Mouse (Mus musculus) liver, adult 2 months (tissue): Measurements from ENCODE around the gene Meis3. TPM values are rescaled to one million over a fixed set of nuclear protein-coding genes. Genes with fewer than 3 reads are reported as not detected.

Experiments
- DNase-seq: peaks from one replicate; pipeline ENCODE4 v3.0.0-alpha.2; 2011; ENCODE audit warnings: low read depth, low spot score; ENCODE audit errors: extremely low read depth
- H3K27ac ChIP-seq: fragments of 200-500 bp; replicated peaks from 2 replicates; pipeline ENCODE4 v1.5.1; 2012; ENCODE audit warnings: low read depth, mild to moderate bottlenecking, control low read depth, inconsistent platforms, low read length; ENCODE audit not compliant: insufficient read depth
- H3K27me3 ChIP-seq: fragments of 200-500 bp; 2 replicates; pipeline ENCODE4 v1.6.1; 2012; ENCODE audit warnings: mild to moderate bottlenecking, moderate library complexity, low read length, inconsistent platforms; ENCODE audit not compliant: control insufficient read depth, insufficient read depth
- H3K36me3 ChIP-seq: fragments of 200-500 bp; 2 replicates; pipeline ENCODE4 v1.6.1; 2012; ENCODE audit warnings: low read length, inconsistent platforms; ENCODE audit not compliant: control insufficient read depth, insufficient read depth
- H3K4me1 ChIP-seq: fragments of 200-500 bp; 2 replicates; pipeline ENCODE4 v1.6.1; 2011; ENCODE audit warnings: low read length; ENCODE audit not compliant: control insufficient read depth, insufficient read depth
- H3K4me3 ChIP-seq: fragments of 200-500 bp; 2 replicates; pipeline ENCODE4 v1.5.1; 2011; ENCODE audit warnings: low read depth, mild to moderate bottlenecking, control low read depth, low read length, moderate library complexity; ENCODE audit not compliant: insufficient read depth
- H3K79me2 ChIP-seq: fragments of 200-500 bp; 2 replicates; pipeline ENCODE4 v1.6.1; 2012; ENCODE audit warnings: inconsistent platforms, mild to moderate bottlenecking, low read length, moderate library complexity; ENCODE audit not compliant: control insufficient read depth, insufficient read depth
- H3K9ac ChIP-seq: fragments of 200-500 bp; 2 replicates; pipeline ENCODE4 v1.6.1; 2012; ENCODE audit warnings: low read depth, mild to moderate bottlenecking, control low read depth, inconsistent platforms, low read length
- CTCF ChIP-seq: fragments of 200-500 bp; IDR thresholded peaks from 2 replicates; pipeline ENCODE4 v1.5.1; 2011; ENCODE audit warnings: low read depth, low read length, control low read depth
- POLR2A ChIP-seq: fragments of 200-500 bp; IDR thresholded peaks from 2 replicates; pipeline ENCODE4 v1.6.1; 2011; ENCODE audit warnings: low read length, control low read depth; ENCODE audit not compliant: insufficient read depth; ENCODE audit errors: extremely low read depth
- WGBS: fragments of 180-500 bp; shearing (Covaris S2); methylation state at CpG from one replicate; pipeline ENCODE4 v1.1.7; 2018; 5-methylcytosine and 5-hydroxymethylcytosine counted together
- polyA plus RNA-seq: library from polyadenylated mRNA; depleted of rRNA; stranded (reverse); fragments of >200 nt; gene quantifications from 2 replicates; pipeline ENCODE4 v1.2.3, GENCODE M21; 2012
- total RNA-seq: library from RNA; depleted of rRNA; stranded (reverse); fragments of >200 nt; gene quantifications from 2 replicates; pipeline ENCODE4 v1.2.3, GENCODE M21; 2014

The Meis3 gene
- total and polyA plus RNA-seq, 2 experiments = 0.46 to 2.0 TPM

GRCm38 (mm10) chr7:16162036-16162435 lies 12.9 kb upstream of the Meis3 start:
- Histone ChIP-seq H3K4me1 (no peaks in the 10 kb centered on the region), H3K9ac (no peak overlapping the region), H3K27me3 (peaks cover 5% of the 10 kb centered on the region), H3K4me3 (no peak overlapping the region), H3K36me3 (no peaks in the 10 kb centered on the region), H3K79me2 (no peaks in the 10 kb centered on the region), H3K27ac (no peak overlapping the region)
- no peak for DNase-seq
- WGBS = 79% methylated on average over 7 of the region's 7 CpGs
- no peak for TF ChIP-seq POLR2A
- no peak for TF ChIP-seq CTCF

GRCm38 (mm10) chr7:16172141-16172581 lies 2.7 kb upstream of the Meis3 start:
- 41% methylated on average over 1 of the region's 1 CpGs for WGBS
- no peak for DNase-seq
- Histone ChIP-seq H3K4me3 (no peak overlapping the region), H3K27ac (no peak overlapping the region), H3K9ac (no peak overlapping the region), H3K27me3 (peaks cover 10% of the 10 kb centered on the region), H3K79me2 (no peaks in the 10 kb centered on the region), H3K4me1 (no peaks in the 10 kb centered on the region), H3K36me3 (no peaks in the 10 kb centered on the region)
- TF ChIP-seq POLR2A = no peak
- TF ChIP-seq CTCF = no peak

- H3K27ac ChIP-seq = no peak overlapping the region
- H3K27me3 ChIP-seq = peaks cover 10% of the 10 kb centered on the region
- no peak for DNase-seq
- no peaks in the 10 kb centered on the region for H3K79me2 ChIP-seq
- no peak overlapping the region for H3K9ac ChIP-seq
- H3K36me3 ChIP-seq = no peaks in the 10 kb centered on the region
- no peak overlapping the region for H3K4me3 ChIP-seq
- TF ChIP-seq POLR2A = no peak
- TF ChIP-seq CTCF = no peak
- 67% methylated on average over 1 of the region's 1 CpGs for WGBS
- no peaks in the 10 kb centered on the region for H3K4me1 ChIP-seq
Observed at GRCm38 (mm10) chr7:16172586-16173140, 2.2 kb upstream of the Meis3 start.

GRCm38 (mm10) chr7:16173146-16173545 lies 1.7 kb upstream of the Meis3 start:
- no peak overlapping the region for H3K27ac ChIP-seq
- H3K36me3 ChIP-seq = no peaks in the 10 kb centered on the region
- H3K79me2 ChIP-seq = no peaks in the 10 kb centered on the region
- no peak for DNase-seq
- WGBS = 64% methylated on average over 5 of the region's 5 CpGs
- no peaks in the 10 kb centered on the region for H3K4me1 ChIP-seq
- H3K27me3 ChIP-seq = peaks cover 10% of the 10 kb centered on the region
- no peak overlapping the region for H3K4me3 ChIP-seq
- no peak overlapping the region for H3K9ac ChIP-seq
- no peak for TF ChIP-seq POLR2A
- TF ChIP-seq CTCF = no peak

GRCm38 (mm10) chr7:16175542-16175931 lies 647 bp downstream of the Meis3 start:
- Histone ChIP-seq H3K4me1 (no peaks in the 10 kb centered on the region), H3K79me2 (no peaks in the 10 kb centered on the region), H3K27me3 (peaks cover 10% of the 10 kb centered on the region), H3K27ac (no peak overlapping the region), H3K36me3 (no peaks in the 10 kb centered on the region), H3K4me3 (peak overlapping the region; percentile 77), H3K9ac (peak overlapping the region; percentile 85)
- 3% methylated on average over 10 of the region's 10 CpGs for WGBS
- no peak for DNase-seq
- TF ChIP-seq POLR2A = no peak
- no peak for TF ChIP-seq CTCF

- Histone ChIP-seq H3K36me3 (no peaks in the 10 kb centered on the region), H3K4me1 (no peaks in the 10 kb centered on the region), H3K79me2 (no peaks in the 10 kb centered on the region), H3K27me3 (peaks cover 10% of the 10 kb centered on the region), H3K27ac (no peak overlapping the region), H3K9ac (no peak overlapping the region), H3K4me3 (no peak overlapping the region)
- TF ChIP-seq POLR2A (no peak), CTCF (no peak)
- no peak for DNase-seq
- 82% methylated on average over 4 of the region's 4 CpGs for WGBS
Observed at GRCm38 (mm10) chr7:16178114-16178513, 3.2 kb downstream of the Meis3 start.
